Mouse (Mus musculus) right cerebral cortex, postnatal 25 days (tissue): ENCODE data around the gene Nfu1.

ENCODE experiments used
- DNase-seq: peaks from one replicate; pipeline ENCODE4 v3.0.0; 2022

Nfu1 gene

GRCm38 (mm10) chr6:87075092-87075685, 66.2 kb downstream of the Nfu1 start:
- no peak for DNase-seq
